Mouse (Mus musculus) gastrocnemius, postnatal 36 days (tissue): ENCODE measurements around the gene Hist1h4h. TPM values are rescaled to one million over a fixed set of nuclear protein-coding genes. Genes with fewer than 3 reads are reported as not detected.
"Not testable (repeated sequence)": the region's sequence is repeated elsewhere in the genome, so short reads cannot be mapped to it uniquely, and the experiment has no call there.

ENCODE experiments used
- DNase-seq, 2 experiments: peaks; one replicate each; pipeline ENCODE4 v3.0.0; 2022
- intact Hi-C: fragments of 180-260 bp; cut with DNase I; formaldehyde crosslinking; loops from one replicate; pipeline ENCODE4 v1.15.1; 2025
- total RNA-seq, 2 experiments: library from RNA; stranded (reverse); gene quantifications; 2 replicates each; pipeline ENCODE4 v1.2.3; 2021

The Hist1h4h gene
- total RNA-seq, 2 experiments from 2014 or later = 130 to 153 TPM

- DNase-seq = peak; percentile 38 to 47
- intact Hi-C loops = not testable (repeated sequence)
These were observed 20.4 kb downstream of the Hist1h4h start, which contains the start of gene Hist1h4f for GRCm38 (mm10) chr13:23551146-23551834. Gene Hist1h4f (minus strand): TSS chr13:23551648.

- DNase-seq = no peak
- intact Hi-C loops = no loop called here
These were observed 21.4 kb downstream of the Hist1h4h start for GRCm38 (mm10) chr13:23551931-23552914.

GRCm38 (mm10) chr13:23552962-23553361 lies 22.1 kb downstream of the Hist1h4h start, which contains the start of gene Hist1h1d:
Gene Hist1h1d (plus strand): TSS chr13:23553262.
- DNase-seq = no peak
- intact Hi-C loops = no loop called here

- no peak for DNase-seq
- intact Hi-C loops = no loop called here
These were observed 23.5 kb downstream of the Hist1h4h start for GRCm38 (mm10) chr13:23554393-23554792.

GRCm38 (mm10) chr13:23554925-23555838 lies 24.3 kb downstream of the Hist1h4h start:
- peak in 1 of 2 experiments; percentile 45 for DNase-seq

GRCm38 (mm10) chr13:23555839-23556416 lies 25.1 kb downstream of the Hist1h4h start:
- intact Hi-C loops = no loop called here
- DNase-seq = peak in 1 of 2 experiments; percentile 26

More at GRCm38 (mm10) chr13:23554925-23555838, 24.3 kb downstream of the Hist1h4h start:
- intact Hi-C loops = no loop called here

GRCm38 (mm10) chr13:23556906-23557305 lies 26.1 kb downstream of the Hist1h4h start:
- no peak for DNase-seq
- intact Hi-C loops = no loop called here

- intact Hi-C loops, DNase-seq: not testable (repeated sequence)
These were observed 29.8 kb downstream of the Hist1h4h start for GRCm38 (mm10) chr13:23560699-23561098.

- DNase-seq, intact Hi-C loops: not testable (repeated sequence)
These were observed 30.7 kb downstream of the Hist1h4h start for GRCm38 (mm10) chr13:23561531-23561882.

- intact Hi-C loops = not testable (repeated sequence)
- peak; percentile 83 to 88 for DNase-seq
These were observed 31.2 kb downstream of the Hist1h4h start, which contains the start of gene Hist1h3e for GRCm38 (mm10) chr13:23561883-23562659. Gene Hist1h3e (minus strand): TSS chr13:23562369.

- no peak for DNase-seq
- intact Hi-C loops = no loop called here
These were observed 32.0 kb downstream of the Hist1h4h start for GRCm38 (mm10) chr13:23562699-23563462.

- DNase-seq = no peak
- intact Hi-C loops = no loop called here
These were observed 33.6 kb downstream of the Hist1h4h start for GRCm38 (mm10) chr13:23564482-23564881.

GRCm38 (mm10) chr13:23570261-23571021 lies 39.6 kb downstream of the Hist1h4h start:
- intact Hi-C loops, DNase-seq: not testable (repeated sequence)

GRCm38 (mm10) chr13:23571022-23571503 lies 40.2 kb downstream of the Hist1h4h start, which contains the start of the genes Hist1h2ae and Hist1h2bg:
Gene Hist1h2ae (minus strand): TSS chr13:23571220.
Gene Hist1h2bg (plus strand): TSS chr13:23571396.
- intact Hi-C loops = no loop called here
- peak in 1 of 2 experiments; percentile 47 for DNase-seq

- intact Hi-C loops, DNase-seq: not testable (repeated sequence)
These were observed 40.8 kb downstream of the Hist1h4h start for GRCm38 (mm10) chr13:23571504-23572217.
